Mouse (Mus musculus) CH12.LX (cell line): ENCODE measurements around the gene Sigirr. TPM values are rescaled to one million over a fixed set of nuclear protein-coding genes. Genes with fewer than 3 reads are reported as not detected.

ENCODE experiments used
- DNase-seq: peaks from one replicate; pipeline ENCODE4 v3.0.0-alpha.2; 2013; ENCODE audit errors: extremely low read depth
- H3K27ac ChIP-seq: 2 replicates; pipeline ENCODE4 v1.5.1; 2012; ENCODE audit warnings: low read depth, mild to moderate bottlenecking, control low read depth, moderate library complexity; ENCODE audit not compliant: insufficient read depth
- H3K27me3 ChIP-seq: replicated peaks from 2 replicates; pipeline ENCODE3; 2012; ENCODE audit warnings: inconsistent platforms
- H3K36me3 ChIP-seq, 2 experiments: replicated peaks in 1 of 2; 2 replicates each; pipeline versions ENCODE3 to v1.6.1; 2012; ENCODE audit warnings: inconsistent platforms in 1 of 2, low read length in 1 of 2, mild to moderate bottlenecking in 1 of 2, mixed read lengths in 1 of 2, moderate library complexity in 1 of 2; ENCODE audit not compliant: control insufficient read depth in 1 of 2, insufficient read depth in 1 of 2
- H3K4me1 ChIP-seq, 2 experiments: 2 replicates each; pipeline ENCODE4 v1.6.1; 2012; ENCODE audit warnings: inconsistent platforms in 1 of 2, moderate library complexity in 1 of 2; ENCODE audit not compliant: insufficient read depth in 2 of 2, control insufficient read depth in 1 of 2
- H3K4me2 ChIP-seq: 2 replicates; pipeline ENCODE4 v1.6.1; 2012; ENCODE audit warnings: low read depth, mild to moderate bottlenecking, control low read depth; ENCODE audit not compliant: poor library complexity, insufficient read depth, severe bottlenecking
- H3K4me3 ChIP-seq, 3 experiments: fragments of 150-350 bp in 1 of 3; sonication (generic) in 1 of 3; replicated peaks in 1 of 3; 2 replicates each; pipeline versions ENCODE3 to v1.5.1; 2011 to 2012; ENCODE audit warnings: low read depth in 2 of 3, low read length in 2 of 3, mild to moderate bottlenecking in 2 of 3, moderate library complexity in 2 of 3, control low read depth in 1 of 3, improper control_type of control experiment in 1 of 3, inconsistent platforms in 1 of 3, mixed read lengths in 1 of 3; ENCODE audit not compliant: poor library complexity in 1 of 3
- H3K79me2 ChIP-seq: replicated peaks from 2 replicates; pipeline ENCODE4 v1.6.1; 2012; ENCODE audit warnings: mild to moderate bottlenecking, moderate library complexity; ENCODE audit not compliant: control insufficient read depth, poor library complexity, insufficient read depth, severe bottlenecking; ENCODE audit errors: extremely low read depth
- H3K9ac ChIP-seq: 2 replicates; pipeline ENCODE4 v1.6.1; 2012; ENCODE audit warnings: low read depth, mild to moderate bottlenecking, control low read depth, moderate library complexity; ENCODE audit not compliant: insufficient read depth
- H3K9me3 ChIP-seq: replicated peaks from 2 replicates; pipeline ENCODE3; 2012; ENCODE audit warnings: low read length, inconsistent platforms, mixed read lengths
- BHLHE40 ChIP-seq: IDR thresholded peaks from 2 replicates; pipeline ENCODE4 v1.6.1; 2011; ENCODE audit warnings: mild to moderate bottlenecking, low read depth, low read length, improper control_type of control experiment
- CTCF ChIP-seq, 2 experiments: IDR thresholded peaks in 1 of 2; conservative IDR thresholded peaks in 1 of 2; 2 replicates each; pipeline ENCODE4 v1.5.1; 2011 to 2012; ENCODE audit warnings: low read depth in 2 of 2, low read length in 2 of 2, improper control_type of control experiment in 1 of 2, inconsistent platforms in 1 of 2, mild to moderate bottlenecking in 1 of 2, moderate library complexity in 1 of 2
- E2F4 ChIP-seq: IDR thresholded peaks from 2 replicates; pipeline ENCODE4 v1.6.1; 2011; ENCODE audit warnings: low read depth, low read length, improper control_type of control experiment; ENCODE audit not compliant: insufficient replicate concordance
- HCFC1 ChIP-seq: IDR thresholded peaks from 2 replicates; pipeline ENCODE4 v1.6.1; 2012; ENCODE audit warnings: low read depth, mild to moderate bottlenecking, inconsistent platforms, low read length, improper control_type of control experiment
- MAFK ChIP-seq: IDR thresholded peaks from 2 replicates; pipeline ENCODE4 v1.6.1; 2011; ENCODE audit warnings: low read length, improper control_type of control experiment; ENCODE audit not compliant: insufficient replicate concordance
- MAX ChIP-seq: IDR thresholded peaks from 2 replicates; pipeline ENCODE4 v1.6.1; 2011; ENCODE audit warnings: low read length, improper control_type of control experiment
- MAZ ChIP-seq: IDR thresholded peaks from 2 replicates; pipeline ENCODE4 v1.6.1; 2012; ENCODE audit warnings: low read depth, mild to moderate bottlenecking, inconsistent platforms, low read length, improper control_type of control experiment, moderate library complexity
- MXI1 ChIP-seq: IDR thresholded peaks from 2 replicates; pipeline ENCODE4 v1.6.1; 2011; ENCODE audit warnings: mild to moderate bottlenecking, low read depth, low read length, improper control_type of control experiment
- MYC ChIP-seq: IDR thresholded peaks from 2 replicates; pipeline ENCODE4 v1.6.1; 2011; ENCODE audit warnings: low read depth, mild to moderate bottlenecking, improper control_type of control experiment, low read length
- NELFE ChIP-seq: IDR thresholded peaks from 2 replicates; pipeline ENCODE4 v1.6.1; 2011; ENCODE audit warnings: low read depth, low read length, improper control_type of control experiment
- POLR2A ChIP-seq: IDR thresholded peaks from 2 replicates; pipeline ENCODE4 v1.6.1; 2011; ENCODE audit warnings: low read depth, mild to moderate bottlenecking, improper control_type of control experiment, low read length
- TBP ChIP-seq: conservative IDR thresholded peaks from 2 replicates; pipeline ENCODE4 v1.6.1; 2011; ENCODE audit warnings: low read depth, low read length, improper control_type of control experiment
- USF1 ChIP-seq: IDR thresholded peaks from 2 replicates; pipeline ENCODE4 v1.6.1; 2014; ENCODE audit warnings: low read depth, mild to moderate bottlenecking, inconsistent platforms, low read length, improper control_type of control experiment
- ZKSCAN1 ChIP-seq: IDR thresholded peaks from 2 replicates; pipeline ENCODE4 v1.6.1; 2012; ENCODE audit warnings: low read depth, inconsistent platforms, low read length, improper control_type of control experiment, borderline replicate concordance
- dilution Hi-C: fragments of 300-500 bp; cut with MboI; formaldehyde crosslinking; loops from 2 replicates; pipeline ENCODE4 v1.14.3; 2020; ENCODE audit warnings: low sequenced_read_pairs; ENCODE audit not compliant: extremely low pct_unique_long_range_greater_than_20kb, extremely low pct_ligation_motif_present
- in situ Hi-C: fragments of 300-500 bp; cut with MboI; formaldehyde crosslinking; loops from 3 replicates; pipeline ENCODE4 v1.14.3; 2019; ENCODE audit warnings: low sequenced_read_pairs, low pct_ligation_motif_present, low pct_unique_long_range_greater_than_20kb, mixed read lengths
- polyA plus RNA-seq: library from polyadenylated mRNA; unstranded; fragments of >175 nt; gene quantifications from 2 replicates; pipeline ENCODE4 v1.2.1, GENCODE M21; 2012; ENCODE audit warnings: low read depth; ENCODE audit not compliant: insufficient read length
- total RNA-seq, 2 experiments: library from RNA; depleted of rRNA; stranded (reverse); fragments of 300-350 nt in 1 of 2; fragments of >200 nt in 1 of 2; gene quantifications; 2 replicates each; pipeline ENCODE4 v1.2.3; 2012 to 2014

Gene Sigirr
- total and polyA plus RNA-seq, 3 experiments = 15.6 to 19.2 (median 16.1) TPM

- H3K4me1 ChIP-seq = peaks cover 3% of the 10 kb centered on the region in 2 experiments
- in situ Hi-C loops = no loop called here
- H3K27ac ChIP-seq = peak overlapping the region; percentile 17; the same call in 1 of the 2 replicates
- H3K4me2 ChIP-seq = peak overlapping the region; percentile 10; the same call in 1 of the 2 replicates
- peak overlapping the region; percentile 32 for H3K9ac ChIP-seq
- H3K9me3 ChIP-seq = no peaks in the 10 kb centered on the region
- H3K36me3 ChIP-seq = no peaks in the 10 kb centered on the region
- peak; percentile 99 for DNase-seq
- H3K27me3 ChIP-seq = peaks cover 11% of the 10 kb centered on the region
- dilution Hi-C loops = no loop called here
- H3K4me3 ChIP-seq = peak overlapping the region; percentile 63 to 79 (median 69)
- TF ChIP-seq NELFE (peak; percentile 82), MXI1 (no peak), TBP (0 out of 2 replicates have a peak, but pooled peaks have one; percentile 39), MAZ (no peak), POLR2A (peak; percentile 75), CTCF (conservative IDR thresholded peaks at IDR 0.05 in 1 of 2, IDR thresholded peaks at IDR 0.05 in 1 of 2; ENCODE audit: low read depth in 2 of 2, low read length in 2 of 2) (peak in 1 of 2 experiments; percentile 19; a peak in 1 of 4 replicates), HCFC1 (peak; percentile 24; the same call in 1 of the 2 replicates), MYC (peak; percentile 69; the same call in 1 of the 2 replicates), MAX (peak; percentile 40; the same call in 1 of the 2 replicates)
- no peaks in the 10 kb centered on the region for H3K79me2 ChIP-seq
Observed at GRCm38 (mm10) chr7:141122689-141123516, 22.5 kb upstream of the Sigirr start.

- dilution Hi-C loops = no loop called here
- Histone ChIP-seq H3K27ac (peak within 1 kb of the TSS; percentile 17; the same call in 1 of the 2 replicates), H3K27me3 (peaks cover 13% of the 10 kb centered on the region), H3K4me1 (peaks cover 0 to 3% of the 10 kb centered on the region in 2 experiments; a peak in 2 of 4 replicates), H3K4me3 (peak within 1 kb of the TSS; percentile 63 to 79 (median 69)), H3K79me2 (no peaks in the 10 kb centered on the region), H3K9me3 (no peaks in the 10 kb centered on the region), H3K4me2 (peak within 1 kb of the TSS; percentile 10; the same call in 1 of the 2 replicates), H3K9ac (peak within 1 kb of the TSS; percentile 32), H3K36me3 (no peaks in the 10 kb centered on the region)
- in situ Hi-C loops = no loop called here
- TF ChIP-seq MYC (no peak), ZKSCAN1 (no peak), NELFE (no peak), BHLHE40 (no peak), MAFK (no peak), HCFC1 (no peak), USF1 (no peak), E2F4 (no peak)
- DNase-seq = no peak
Observed at GRCm38 (mm10) chr7:141122245-141122644, 21.9 kb upstream of the Sigirr start, which contains the start of gene Ptdss2. Gene Ptdss2, plus strand, starts transcription at chr7:141122382.
